Mouse (Mus musculus) cerebellum, adult 9-11 months (tissue): Measurements from ENCODE around the gene Nfic.

ENCODE experiments used
- DNase-seq: peaks from one replicate; pipeline ENCODE4 v3.0.0; 2022

Nfic gene

GRCm38 (mm10) chr10:81455181-81455895, at the start of gene Nfic:
Gene Nfic (minus strand): TSS chr10:81455635.
- no peak for DNase-seq

- DNase-seq = peak; percentile 88
Measured at GRCm38 (mm10) chr10:81502658-81503057, 47.2 kb upstream of the Nfic start.

GRCm38 (mm10) chr10:81501863-81502262, 46.4 kb upstream of the Nfic start:
- DNase-seq = peak; percentile 43

- no peak for DNase-seq
Measured at GRCm38 (mm10) chr10:81500032-81500431, 44.6 kb upstream of the Nfic start, which contains the start of gene S1pr4. Gene S1pr4 (minus strand): TSS chr10:81500132.

- DNase-seq = peak; percentile 61
Measured at GRCm38 (mm10) chr10:81499250-81499901, 43.9 kb upstream of the Nfic start.

GRCm38 (mm10) chr10:81498316-81499249, 43.1 kb upstream of the Nfic start:
- DNase-seq = peak; percentile 65

- peak; percentile 73 for DNase-seq
Measured at GRCm38 (mm10) chr10:81497401-81498270, 42.2 kb upstream of the Nfic start.

- peak; percentile 57 for DNase-seq
Measured at GRCm38 (mm10) chr10:81496969-81497368, 41.5 kb upstream of the Nfic start.

GRCm38 (mm10) chr10:81496264-81496901, 40.9 kb upstream of the Nfic start, which contains the start of gene Ncln:
Gene Ncln (minus strand): TSS chr10:81496392.
- DNase-seq = peak; percentile 98

- DNase-seq = peak; percentile 82
Measured at GRCm38 (mm10) chr10:81495616-81496263, 40.3 kb upstream of the Nfic start.

GRCm38 (mm10) chr10:81495151-81495550, 39.7 kb upstream of the Nfic start:
- DNase-seq = peak; percentile 72

GRCm38 (mm10) chr10:81494260-81495041, 39.0 kb upstream of the Nfic start:
- peak; percentile 63 for DNase-seq

GRCm38 (mm10) chr10:81493601-81494220, 38.3 kb upstream of the Nfic start:
- DNase-seq = peak; percentile 55

GRCm38 (mm10) chr10:81492606-81493240, 37.3 kb upstream of the Nfic start:
- peak; percentile 57 for DNase-seq

- peak; percentile 46 for DNase-seq
Measured at GRCm38 (mm10) chr10:81491018-81491417, 35.6 kb upstream of the Nfic start.

- no peak for DNase-seq
Measured at GRCm38 (mm10) chr10:81489941-81490340, 34.5 kb upstream of the Nfic start.

- no peak for DNase-seq
Measured at GRCm38 (mm10) chr10:81488081-81488480, 32.6 kb upstream of the Nfic start.

- DNase-seq = no peak
Measured at GRCm38 (mm10) chr10:81486496-81486895, 31.1 kb upstream of the Nfic start.

GRCm38 (mm10) chr10:81485479-81486018, 30.1 kb upstream of the Nfic start:
- no peak for DNase-seq
